Mouse (Mus musculus) ovary, postnatal 10 days (tissue): Measurements from ENCODE around the gene Churc1.
"Not testable (repeated sequence)": the region's sequence is repeated elsewhere in the genome, so short reads cannot be mapped to it uniquely, and the experiment has no call there.

ENCODE experiments used
- DNase-seq: peaks from one replicate; pipeline ENCODE4 v3.0.0; 2022; ENCODE audit warnings: low spot score

Gene Churc1

DNA sequence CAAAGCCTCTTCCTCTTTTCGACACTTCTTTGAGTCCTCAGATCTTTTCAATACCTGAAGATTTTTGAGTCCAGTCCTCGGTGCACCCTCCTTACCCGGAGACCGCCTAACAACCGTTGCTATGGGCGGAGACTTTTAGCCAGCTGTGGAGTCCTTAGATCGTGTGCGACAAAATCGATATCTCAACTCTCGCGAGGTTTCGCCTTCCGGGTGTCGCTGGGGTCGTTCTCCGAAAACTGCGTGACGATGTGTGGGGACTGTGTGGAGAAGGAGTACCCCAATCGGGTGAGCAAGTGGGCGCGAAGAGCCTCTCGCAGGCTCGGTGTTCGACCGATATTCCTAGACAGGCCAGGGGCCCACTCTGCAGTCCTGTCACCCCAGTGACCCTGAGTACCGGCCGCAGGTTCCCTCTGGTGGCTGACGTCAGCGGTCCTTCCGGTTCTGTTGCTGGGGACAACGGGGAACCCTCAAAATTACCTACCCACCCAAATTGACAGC is at the start of gene Churc1, which contains the start of gene Fntb:
TSS of gene Churc1 (plus strand) at position 185 of the 498 bp plus-strand sequence.
TSS of gene Fntb (plus strand) at position 236 of the 498 bp plus-strand sequence.
- peak; percentile 72 for DNase-seq

- no peak for DNase-seq
Observed at GRCm38 (mm10) chr12:76718384-76718783, 47.0 kb upstream of the Churc1 start.

- no peak for DNase-seq
Observed at GRCm38 (mm10) chr12:76720572-76720971, 44.8 kb upstream of the Churc1 start.

DNA sequence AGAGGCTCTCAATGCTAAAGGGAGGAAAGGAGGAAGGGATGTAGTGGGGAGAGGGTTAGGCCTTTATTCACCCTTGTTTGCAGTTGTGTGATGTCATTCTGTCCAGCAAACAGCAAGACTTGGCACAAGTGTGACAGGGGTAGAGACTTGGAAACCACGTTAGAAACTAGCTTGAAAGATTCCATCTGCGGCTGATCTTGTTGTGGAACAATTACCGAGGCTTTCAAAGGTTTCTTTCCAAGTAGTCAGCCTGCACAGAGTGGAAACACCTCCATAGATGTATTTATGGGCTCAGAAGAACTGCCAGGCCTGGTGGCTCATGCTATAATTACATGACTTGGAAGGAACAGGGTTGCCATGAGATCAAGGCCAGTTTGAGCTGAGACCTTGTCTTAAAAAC is 43.3 kb upstream of the Churc1 start:
- no peak for DNase-seq

DNA sequence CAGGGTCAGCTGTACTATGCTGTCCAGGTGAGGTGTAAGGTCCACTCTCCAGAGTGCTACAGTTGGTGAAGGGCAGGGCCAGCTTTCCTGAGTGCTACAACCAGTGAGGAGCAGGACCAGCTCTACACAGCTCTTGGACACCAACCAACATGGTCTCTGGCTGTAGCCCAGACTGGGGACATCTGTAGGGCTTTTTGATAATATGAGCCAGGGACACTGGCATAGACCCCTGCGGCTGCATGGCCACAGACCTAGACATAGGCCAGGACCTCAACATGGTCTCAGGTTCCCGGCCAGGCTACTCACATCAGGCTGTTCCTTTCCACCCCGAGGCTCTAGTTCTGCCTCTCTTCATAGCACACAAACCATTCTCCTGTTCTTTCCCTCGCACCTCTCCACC is 37.4 kb upstream of the Churc1 start:
- no peak for DNase-seq

DNA sequence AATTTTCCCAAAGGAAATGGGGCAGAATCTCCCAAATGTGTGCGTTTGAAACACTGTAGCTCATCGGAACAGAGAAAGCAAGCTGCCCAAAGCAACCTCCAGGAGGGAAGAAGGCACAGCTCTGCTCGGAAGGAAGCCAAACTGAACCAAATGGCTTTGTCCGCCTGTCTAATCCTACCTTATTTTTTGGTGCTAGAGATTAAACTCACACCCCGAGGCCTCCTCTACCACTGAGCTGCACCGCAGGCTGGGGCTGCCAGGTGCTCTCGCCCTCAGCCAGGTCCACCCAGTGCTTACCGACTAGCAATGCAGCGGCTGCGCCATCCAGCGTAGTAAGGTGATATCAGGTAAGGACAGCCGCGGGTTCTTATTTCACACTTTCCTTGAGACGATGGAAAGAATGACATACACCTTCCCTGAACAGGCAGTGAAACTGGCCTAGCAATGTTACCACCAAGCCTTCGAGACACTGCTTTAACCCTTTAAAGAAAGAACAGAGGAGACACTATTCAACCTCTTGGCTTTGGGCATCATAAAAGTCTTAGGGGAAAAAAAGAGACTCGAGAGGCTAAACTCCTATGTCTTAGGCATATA is 14.4 kb upstream of the Churc1 start:
- DNase-seq, result no peak

DNA sequence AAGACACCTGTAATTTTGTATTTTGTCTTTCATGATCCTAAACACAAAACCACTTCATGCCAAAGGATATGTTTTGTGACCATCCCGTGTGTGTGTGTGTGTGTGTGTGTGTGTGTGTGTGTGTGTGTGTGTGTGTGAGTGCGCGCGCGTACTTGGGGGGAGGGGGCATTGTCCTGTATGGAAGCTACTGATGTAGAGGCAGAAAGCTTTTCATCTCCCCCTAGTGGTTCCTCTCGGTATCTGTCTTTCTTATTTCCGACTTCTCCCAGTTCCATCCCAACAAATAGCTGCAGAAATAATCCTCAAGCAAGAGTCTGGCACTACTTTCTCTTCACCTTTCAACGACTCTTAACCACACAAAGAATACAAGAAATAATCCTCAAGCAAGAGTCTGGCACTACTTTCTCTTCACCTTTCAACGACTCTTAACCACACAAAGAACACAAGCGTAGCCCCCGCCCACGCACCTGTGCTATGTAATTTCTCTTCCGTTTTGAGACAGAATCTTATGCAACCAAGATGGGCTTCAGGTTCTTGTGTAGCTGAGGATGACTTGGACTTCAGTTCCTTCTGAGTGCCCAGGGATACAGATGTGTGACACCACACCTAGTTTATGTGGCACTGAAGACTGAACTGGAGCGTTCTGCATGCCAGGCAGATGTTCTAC is 12.6 kb upstream of the Churc1 start:
- DNase-seq, result no peak

GRCm38 (mm10) chr12:76765901-76766630 is 728 bp downstream of the Churc1 start:
- DNase-seq, result no peak

DNA sequence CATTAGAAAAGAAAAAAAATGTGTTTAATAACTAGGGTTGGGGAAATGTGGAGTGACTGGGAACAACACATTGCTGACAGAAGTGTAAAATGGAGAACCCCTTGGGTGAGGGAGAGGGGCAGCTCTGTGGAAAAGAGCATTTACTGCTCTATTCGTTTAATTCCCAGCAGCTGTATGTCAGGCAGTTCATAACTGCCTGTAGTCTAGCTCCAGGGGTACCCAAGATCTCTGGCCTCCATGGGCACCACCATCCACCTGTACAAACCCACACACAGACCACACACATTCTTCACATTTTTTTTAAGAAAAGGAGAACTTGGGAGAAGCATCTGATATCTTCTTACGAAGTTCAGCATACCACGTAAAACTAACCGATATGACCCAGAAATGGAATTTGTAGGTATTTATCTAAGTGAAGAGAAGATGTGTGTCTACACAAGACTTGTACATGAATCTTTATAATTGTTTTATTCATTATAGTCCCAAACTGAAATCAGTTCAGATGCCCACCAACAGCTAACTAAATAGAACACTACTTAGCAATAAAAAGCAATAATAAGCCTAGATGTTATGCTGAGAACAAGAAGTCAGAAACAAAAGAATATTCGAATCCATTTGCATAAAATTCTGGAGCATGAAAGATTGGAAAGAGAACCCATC is 5.6 kb downstream of the Churc1 start:
- DNase-seq, result no peak

DNA sequence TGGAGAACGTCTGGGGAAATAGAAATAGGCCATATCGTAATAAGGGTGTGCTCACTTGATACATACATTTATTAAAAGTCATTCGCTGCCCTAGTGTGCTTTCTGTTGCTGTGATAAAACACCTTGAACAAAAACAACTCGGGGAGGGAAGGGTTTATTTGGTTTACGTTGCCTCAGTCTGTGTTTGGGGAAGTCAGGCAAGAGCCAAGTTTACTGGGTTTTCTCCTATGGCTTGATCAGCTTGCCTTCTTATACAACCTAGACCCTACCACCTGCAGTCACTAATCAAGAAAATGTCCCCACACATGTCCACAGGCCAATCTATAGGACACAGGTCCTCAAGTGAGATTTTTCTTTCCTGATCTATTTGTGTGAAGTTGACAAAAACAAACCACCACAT is 6.2 kb downstream of the Churc1 start:
- no peak for DNase-seq

DNA sequence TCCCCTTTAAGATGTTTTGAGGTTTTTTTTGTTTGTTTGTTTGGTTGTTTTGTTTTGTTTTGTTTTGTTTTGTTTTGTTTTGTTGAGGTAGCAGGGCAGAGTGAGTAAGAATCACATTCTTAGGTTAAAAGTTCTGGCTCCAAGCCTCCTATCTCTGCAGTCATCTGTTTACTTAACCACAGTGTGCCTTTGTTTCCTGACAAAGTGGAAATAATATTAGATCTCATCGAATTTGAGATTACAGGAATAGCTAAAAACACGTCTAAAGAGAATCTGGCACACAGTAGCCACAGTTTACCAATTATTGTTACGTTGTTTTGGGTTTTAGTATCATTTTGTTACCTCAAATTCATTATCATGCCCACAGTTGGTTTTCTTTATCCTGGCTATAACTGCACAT is 9.3 kb downstream of the Churc1 start:
- DNase-seq, result no peak

DNA sequence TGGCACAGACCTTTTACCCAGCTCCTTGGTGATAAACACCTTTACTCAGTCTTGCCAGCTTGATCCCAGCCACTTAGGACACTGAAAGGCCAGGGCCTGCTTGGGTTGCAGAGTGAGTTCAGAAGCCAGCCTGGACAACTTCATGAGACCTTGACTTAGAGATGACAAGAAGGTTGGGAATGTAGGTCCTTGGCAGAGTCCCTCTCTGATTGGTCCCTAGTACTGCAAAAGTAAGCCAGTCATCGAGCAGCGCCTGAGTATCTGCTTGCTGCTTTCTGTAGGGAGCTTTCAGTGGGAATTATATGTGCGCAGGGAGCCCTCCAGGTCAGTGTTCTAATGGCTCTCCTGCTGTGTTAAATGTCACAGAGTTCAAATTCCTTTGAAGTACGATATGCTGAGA is 9.8 kb downstream of the Churc1 start:
- no peak for DNase-seq

- DNase-seq, result no peak
Observed at GRCm38 (mm10) chr12:76776898-76777297, 11.6 kb downstream of the Churc1 start.

- no peak for DNase-seq
Observed at GRCm38 (mm10) chr12:76777845-76778244, 12.5 kb downstream of the Churc1 start.

GRCm38 (mm10) chr12:76778305-76779083 is 13.2 kb downstream of the Churc1 start:
- DNase-seq, result no peak

- no peak for DNase-seq
Observed at GRCm38 (mm10) chr12:76779951-76780350, 14.6 kb downstream of the Churc1 start.

- DNase-seq, result no peak
Observed at GRCm38 (mm10) chr12:76780639-76781468, 15.5 kb downstream of the Churc1 start.

- DNase-seq, result no peak
Observed at GRCm38 (mm10) chr12:76784056-76784619, 18.8 kb downstream of the Churc1 start.

GRCm38 (mm10) chr12:76790446-76791084 is 25.2 kb downstream of the Churc1 start:
- DNase-seq, result no peak

GRCm38 (mm10) chr12:76792540-76792939 is 27.2 kb downstream of the Churc1 start:
- not testable (repeated sequence) for DNase-seq
